Mouse (Mus musculus) bone marrow macrophage, adult 2 months (primary cell): ENCODE results near the gene Cdcp2.

Experiments
- CTCF ChIP-seq: IDR thresholded peaks from 2 replicates; pipeline ENCODE4 v1.5.1; 2012; ENCODE audit warnings: low read depth, mild to moderate bottlenecking, low read length, moderate library complexity
- POLR2A ChIP-seq: IDR thresholded peaks from 2 replicates; pipeline ENCODE4 v1.6.1; 2012; ENCODE audit warnings: mild to moderate bottlenecking, low read depth, low read length, borderline replicate concordance

GRCm38 (mm10) chr4:107048568-107049162, 48.0 kb upstream of the Cdcp2 start:
- TF ChIP-seq CTCF (no peak), POLR2A (no peak)
